Mouse (Mus musculus): ENCODE results near the gene Trappc2l. TPM values are rescaled to one million over a fixed set of nuclear protein-coding genes. Genes with fewer than 3 reads are reported as not detected.
"Not testable (repeated sequence)": the region's sequence is repeated elsewhere in the genome, so short reads cannot be mapped to it uniquely, and the experiment has no call there.

Gene Trappc2l
- 10 to 100 TPM; 79.6 to 86.0 TPM for total RNA-seq (2021)
- long read RNA-seq, experiment 1, transcript Trappc2l-201 (5 exons, 1,659 nt) = major isoform, 65 of 72 reads
- long read RNA-seq, experiment 1, partial matches to known transcripts = 1 of 72 reads
- long read RNA-seq, experiment 1, other reads (novel, unspliced or antisense) = 6 of 72 reads
- long read RNA-seq, experiment 2, transcript Trappc2l-201 (5 exons, 1,659 nt) = major isoform, 54 of 61 reads
- long read RNA-seq, experiment 2, partial matches to known transcripts = 3 of 61 reads
- long read RNA-seq, experiment 2, other reads (novel, unspliced or antisense) = 4 of 61 reads

DNA sequence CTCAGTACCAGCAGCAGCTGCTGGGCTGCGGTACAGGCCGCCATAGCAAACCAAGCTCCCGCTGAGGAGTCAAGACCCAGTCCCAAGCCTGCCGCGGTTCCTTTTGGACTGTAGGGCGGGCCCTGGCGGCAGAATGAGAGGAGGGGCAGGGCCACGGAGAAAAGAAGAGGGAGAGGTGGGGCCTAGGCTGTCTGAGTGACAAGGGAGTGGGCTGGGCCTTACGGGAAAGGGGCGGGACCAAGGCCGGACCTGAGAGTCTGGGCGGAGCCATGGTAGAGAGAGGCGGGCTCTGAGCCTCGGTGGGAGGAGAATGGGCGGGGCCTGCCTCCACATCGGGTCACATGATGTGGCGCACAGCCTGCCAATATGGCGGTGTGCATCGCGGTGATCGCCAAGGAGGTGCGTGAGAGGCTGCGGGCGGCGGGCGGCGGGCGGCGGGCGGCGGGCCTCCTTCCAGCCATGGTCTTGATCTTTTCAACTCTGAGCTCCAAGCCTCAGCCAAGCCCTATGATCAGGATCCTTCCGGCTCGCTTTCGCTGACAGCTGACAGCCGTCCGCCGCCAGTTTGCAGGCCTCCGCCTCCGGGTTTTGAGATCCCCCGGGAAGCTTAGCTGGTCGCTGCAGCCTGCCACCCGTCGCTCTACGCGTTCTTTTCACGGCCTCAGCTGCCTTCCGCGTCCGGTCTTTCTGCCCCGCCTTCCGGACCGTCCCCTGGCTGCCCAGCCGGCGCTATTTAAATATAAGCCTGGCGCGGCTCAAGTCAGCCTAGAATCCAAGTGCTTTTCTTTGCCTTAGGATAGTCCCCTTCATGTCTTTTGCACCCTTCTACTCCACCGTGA, at the start of gene Trappc2l, which contains the start of gene Galns:
Gene Trappc2l, plus strand, starts transcription at position 346 of the 839 bp plus-strand sequence.
Gene Galns, minus strand, starts transcription at position 169 of the 839 bp plus-strand sequence.
- peak; percentile 88 to 93 for DNase-seq (ENCODE audit: low spot score in 2 of 2)

GRCm38 (mm10) chr8:122564363-122565352, 46.8 kb upstream of the Trappc2l start:
- no peak for DNase-seq (ENCODE audit: low spot score in 2 of 2)

DNA sequence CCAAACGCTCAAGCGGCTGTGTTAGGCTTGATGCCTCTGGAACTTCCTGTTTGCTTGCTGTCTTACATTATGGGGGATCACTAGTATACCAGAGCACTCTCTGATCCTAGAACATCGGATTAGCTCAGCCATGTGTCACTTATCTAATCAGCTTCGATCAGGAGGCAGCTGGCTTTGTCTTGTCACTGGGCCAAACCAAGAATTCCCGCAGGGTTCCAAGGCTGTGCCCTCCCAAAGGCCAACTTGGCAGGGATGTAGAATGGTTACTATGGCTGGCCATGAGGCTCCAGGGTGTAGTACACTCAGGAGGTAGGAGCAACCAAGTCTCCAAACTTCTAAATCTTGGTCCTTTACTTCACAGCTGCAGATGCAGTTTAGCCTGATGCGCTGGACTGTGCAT, 44.7 kb upstream of the Trappc2l start:
- DNase-seq (ENCODE audit: low spot score in 2 of 2) = no peak

- peak; percentile 94 to 96 for DNase-seq (ENCODE audit: low spot score in 2 of 2)
Measured at GRCm38 (mm10) chr8:122567361-122568108, 43.9 kb upstream of the Trappc2l start, which contains the start of gene Cdt1. Gene Cdt1, plus strand, starts transcription at chr8:122568015.

DNA sequence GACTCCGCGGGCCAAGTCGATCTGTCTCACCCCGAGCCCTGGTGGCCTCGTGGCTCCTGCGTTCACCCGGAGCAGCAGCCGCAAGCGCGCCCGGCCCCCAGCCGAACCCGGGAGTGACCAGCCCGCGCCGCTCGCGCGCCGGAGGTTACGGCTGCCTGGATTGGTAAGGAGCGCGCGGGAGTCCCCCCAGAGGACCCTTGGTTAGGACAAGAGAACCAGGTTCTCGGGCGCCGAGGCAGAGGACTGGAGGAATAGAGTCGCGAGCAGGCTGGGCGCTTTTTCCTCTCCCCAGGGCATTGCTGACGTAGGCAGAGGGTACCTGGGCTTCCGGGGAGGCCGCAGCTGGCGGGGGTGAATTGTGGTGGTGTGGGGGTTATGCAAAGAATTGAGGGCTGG, 43.3 kb upstream of the Trappc2l start:
- no peak for DNase-seq (ENCODE audit: low spot score in 2 of 2)

- no peak for DNase-seq (ENCODE audit: low spot score in 2 of 2)
Measured at GRCm38 (mm10) chr8:122568881-122569309, 42.5 kb upstream of the Trappc2l start.

DNA sequence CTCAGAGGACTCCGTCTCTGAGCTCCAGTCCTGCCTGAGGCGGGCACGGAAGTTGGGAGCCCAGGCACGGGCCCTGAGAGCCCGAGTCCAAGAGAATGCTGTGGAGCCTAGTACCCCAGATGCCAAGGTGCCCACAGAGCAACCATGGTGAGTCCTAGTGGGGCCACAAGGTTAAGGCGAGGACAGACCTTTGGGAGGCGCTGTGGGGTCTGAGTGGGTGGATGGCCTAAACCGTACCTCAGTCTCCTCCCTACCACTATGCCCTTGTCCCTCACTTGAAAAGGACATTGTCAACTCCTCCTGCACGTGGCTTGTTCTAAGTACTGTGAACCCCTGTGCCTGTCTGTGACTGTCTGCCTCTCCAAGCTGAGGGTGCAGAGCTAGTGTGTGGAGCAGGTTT, 42.1 kb upstream of the Trappc2l start:
- DNase-seq (ENCODE audit: low spot score in 2 of 2) = no peak

DNA sequence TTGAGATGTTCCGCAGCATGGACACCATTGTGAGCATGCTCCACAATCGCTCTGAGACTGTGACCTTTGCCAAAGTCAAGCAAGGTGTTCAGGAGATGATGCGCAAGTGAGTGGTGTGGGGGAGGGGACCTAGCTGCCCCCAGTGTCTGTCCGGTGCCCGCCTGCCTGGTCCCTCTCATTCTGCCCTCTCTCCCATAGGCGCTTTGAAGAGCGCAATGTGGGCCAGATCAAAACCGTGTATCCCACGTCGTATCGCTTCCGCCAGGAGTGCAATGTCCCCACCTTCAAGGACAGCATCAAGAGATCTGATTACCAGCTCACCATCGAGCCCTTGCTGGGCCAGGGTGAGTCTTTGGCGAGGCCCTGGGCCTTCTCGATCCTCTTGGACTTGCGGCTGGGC, 41.4 kb upstream of the Trappc2l start:
- DNase-seq (ENCODE audit: low spot score in 2 of 2) = no peak

GRCm38 (mm10) chr8:122571153-122571552, 40.3 kb upstream of the Trappc2l start:
- DNase-seq (ENCODE audit: low spot score in 2 of 2) = no peak

DNA sequence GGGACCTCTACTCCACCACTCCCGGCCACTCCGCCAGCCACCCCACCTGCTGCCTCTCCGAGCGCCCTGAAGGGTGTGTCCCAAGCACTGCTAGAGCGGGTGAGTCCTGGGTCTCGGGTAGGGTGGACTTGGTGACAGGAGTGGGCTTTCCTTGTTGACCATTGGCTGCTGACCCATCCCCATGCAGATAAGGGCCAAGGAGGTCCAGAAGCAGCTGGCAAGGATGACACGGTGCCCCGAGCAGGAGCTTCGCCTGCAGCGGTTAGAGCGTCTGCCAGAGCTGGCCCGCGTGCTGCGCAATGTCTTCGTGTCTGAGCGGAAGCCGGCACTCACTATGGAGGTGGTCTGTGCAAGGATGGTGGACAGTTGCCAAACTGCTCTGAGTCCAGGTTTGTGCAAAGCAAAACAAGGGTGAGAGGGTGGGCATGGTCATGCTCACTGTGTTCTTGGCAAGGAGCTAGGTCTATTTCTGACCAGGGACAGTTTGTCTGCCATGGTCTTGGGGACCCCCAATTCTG, 39.6 kb upstream of the Trappc2l start:
- no peak for DNase-seq (ENCODE audit: low spot score in 2 of 2)

DNA sequence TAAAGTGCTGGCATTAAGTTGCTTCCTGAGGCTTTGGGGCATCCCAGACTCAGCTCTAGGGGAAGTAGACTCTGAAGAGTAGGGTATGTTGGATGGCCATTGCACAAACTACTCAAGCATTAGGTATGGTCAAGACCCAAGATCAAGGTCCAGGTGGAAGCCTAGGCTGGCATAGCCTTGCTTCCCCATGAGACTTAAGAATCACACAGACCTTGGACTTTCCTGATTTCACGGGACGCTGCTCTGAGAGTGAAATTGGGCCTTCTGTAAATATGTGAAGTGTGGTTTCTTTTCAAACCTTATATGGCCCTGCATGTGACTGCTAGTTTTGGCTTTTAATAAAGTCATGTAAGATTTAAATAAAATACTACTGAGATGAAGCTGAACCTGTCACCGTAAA, 38.7 kb upstream of the Trappc2l start:
- DNase-seq (ENCODE audit: low spot score in 2 of 2) = no peak

DNA sequence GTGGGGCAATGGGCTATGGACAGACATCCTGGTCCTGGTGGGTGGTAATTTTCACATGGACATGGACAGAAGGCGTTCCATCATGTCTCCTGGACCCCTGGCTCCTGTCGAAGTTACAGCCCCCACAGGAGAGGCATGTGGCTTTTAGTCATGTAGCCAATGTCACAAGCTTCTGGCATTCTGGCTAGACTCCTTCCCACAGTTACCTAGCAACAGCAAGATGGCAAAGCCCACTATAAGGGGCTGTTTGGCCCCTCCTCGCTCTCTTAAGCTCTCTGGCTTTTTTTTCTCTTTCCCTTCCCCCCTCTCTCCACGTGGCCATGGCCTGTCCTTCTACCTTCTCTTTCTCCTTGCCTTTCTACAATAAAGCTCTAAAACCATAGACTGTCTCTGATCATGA, 38.3 kb upstream of the Trappc2l start:
- DNase-seq (ENCODE audit: low spot score in 2 of 2) = not testable (repeated sequence)

DNA sequence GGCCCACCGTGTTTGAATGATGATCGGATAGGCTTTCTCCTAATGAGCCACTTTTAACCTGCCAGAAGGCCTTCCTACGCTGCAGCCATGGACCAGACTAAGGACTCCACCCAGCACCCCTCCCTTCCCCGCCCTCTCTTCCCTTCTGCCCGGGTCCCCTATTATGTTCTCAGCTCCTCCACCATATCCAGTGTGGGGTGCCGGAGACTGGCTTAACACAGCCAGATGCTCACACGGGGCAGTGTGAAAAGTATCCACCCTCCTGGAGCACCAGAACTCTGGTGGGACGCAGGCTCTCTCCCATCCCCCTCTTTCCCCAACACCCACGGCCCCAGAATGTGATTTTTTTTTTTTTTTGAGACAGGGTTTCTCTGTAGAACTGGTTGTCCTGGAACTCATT, 37.9 kb upstream of the Trappc2l start:
- DNase-seq (ENCODE audit: low spot score in 2 of 2) = no peak

DNA sequence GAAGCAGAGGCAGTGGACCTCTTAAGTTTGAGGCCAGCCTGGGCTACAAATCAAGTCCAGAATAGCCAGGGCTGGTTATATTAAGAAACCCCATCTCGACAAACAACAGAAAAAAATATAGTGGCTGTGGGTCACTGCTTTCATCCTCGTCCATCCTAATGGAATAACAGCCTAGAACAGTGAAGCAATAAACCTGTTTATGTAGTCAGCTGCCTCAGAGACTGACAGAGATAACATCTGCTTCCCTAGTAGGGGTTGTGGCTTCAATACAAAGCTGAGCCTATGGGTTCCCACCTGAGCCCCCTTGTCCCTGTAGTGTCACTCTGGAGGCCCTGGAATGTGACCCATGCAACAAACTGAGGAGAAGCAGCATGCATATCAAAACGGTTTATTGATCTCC, 37.2 kb upstream of the Trappc2l start:
- no peak for DNase-seq (ENCODE audit: low spot score in 2 of 2)

DNA sequence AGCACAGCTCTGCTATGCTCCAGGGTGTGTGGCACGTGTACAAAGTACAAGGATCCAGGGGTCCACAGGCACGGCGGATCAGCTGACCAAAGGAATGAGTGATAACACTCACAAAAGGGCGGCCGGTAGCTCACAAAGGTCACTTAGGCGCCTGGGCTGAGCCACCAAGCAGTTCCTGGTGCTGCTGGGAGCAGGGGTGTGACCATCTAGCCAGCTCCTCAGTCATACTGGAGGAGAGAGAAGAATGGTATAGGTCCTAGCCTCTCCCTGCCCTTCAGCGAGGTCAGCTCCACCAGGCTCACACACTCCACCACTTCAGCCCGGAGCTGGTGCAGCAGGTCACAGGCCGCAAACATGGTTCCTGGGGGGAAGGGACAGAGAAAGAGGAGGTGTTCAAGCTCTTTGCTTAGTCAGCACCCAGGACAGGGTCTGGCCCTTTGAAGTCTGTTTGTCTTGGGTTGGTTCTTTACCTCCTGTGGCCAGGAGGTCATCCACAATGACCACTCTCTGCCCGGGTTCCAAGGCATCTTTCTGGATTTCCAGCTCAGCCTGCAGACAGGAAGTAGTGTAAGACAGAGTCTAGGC, 36.7 kb upstream of the Trappc2l start:
- DNase-seq (ENCODE audit: low spot score in 2 of 2) = no peak

GRCm38 (mm10) chr8:122575286-122575685, 36.2 kb upstream of the Trappc2l start:
- no peak for DNase-seq (ENCODE audit: low spot score in 2 of 2)

DNA sequence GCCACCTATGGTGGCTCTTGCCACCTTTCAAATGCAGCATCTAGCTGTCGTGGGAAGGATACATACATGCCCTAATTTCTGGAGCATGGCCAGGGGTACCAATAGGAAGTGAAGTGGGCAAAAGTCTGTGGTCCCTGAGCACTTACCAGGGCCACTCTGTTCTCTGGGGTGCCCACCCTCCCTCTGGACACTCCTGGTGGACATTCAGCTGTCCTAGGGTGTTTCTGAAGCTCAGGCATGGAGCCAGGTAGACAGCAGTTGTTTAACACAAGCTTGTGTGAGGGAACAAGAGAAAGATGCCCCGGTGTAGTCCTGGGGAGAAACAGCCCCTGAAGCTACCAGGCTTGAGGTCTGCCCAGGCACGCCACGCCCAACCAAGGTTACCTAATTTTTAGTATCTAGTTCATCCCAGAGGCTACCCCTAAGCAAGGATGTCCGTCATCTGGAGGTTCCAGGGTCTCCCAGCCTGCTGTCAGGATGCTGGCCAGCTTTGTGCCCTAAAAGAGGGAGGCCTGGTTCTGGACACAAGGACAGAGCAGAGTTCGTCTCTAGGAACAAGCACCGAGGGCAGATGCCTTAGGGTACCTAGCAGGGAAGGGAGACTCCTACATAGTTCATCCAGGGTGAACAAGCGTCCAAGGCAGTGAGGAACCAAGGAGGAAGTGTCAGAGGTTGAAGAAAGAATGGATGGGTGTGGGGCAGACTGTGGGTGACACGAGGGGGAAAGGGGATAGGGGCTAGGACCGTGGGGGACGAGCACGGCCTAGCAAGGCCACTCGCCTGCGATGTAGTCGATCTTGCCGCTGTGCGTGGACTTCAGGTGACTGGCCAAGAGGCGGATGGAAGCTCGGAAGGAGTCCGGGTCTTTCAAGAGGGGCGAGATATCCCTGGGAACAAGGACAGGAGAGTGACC, 35.4 kb upstream of the Trappc2l start:
- DNase-seq (ENCODE audit: low spot score in 2 of 2) = no peak

GRCm38 (mm10) chr8:122576648-122577022, 34.8 kb upstream of the Trappc2l start, which contains the start of gene Aprt:
Gene Aprt, minus strand, starts transcription at chr8:122576909.
- peak; percentile 93 to 95 for DNase-seq (ENCODE audit: low spot score in 2 of 2)

GRCm38 (mm10) chr8:122577116-122577515, 34.3 kb upstream of the Trappc2l start:
- DNase-seq (ENCODE audit: low spot score in 2 of 2) = no peak
